Mouse (Mus musculus) heart, postnatal 0 days (tissue): ENCODE measurements around the gene Mrln. TPM values are rescaled to one million over a fixed set of nuclear protein-coding genes. Genes with fewer than 3 reads are reported as not detected.

ENCODE experiments used
- ATAC-seq: fragments of 200-750 bp; cut with Nextera tagmentation; 2 replicates; pipeline ENCODE4 v1.8.0; 2017; ENCODE audit warnings: low read depth, moderate number of reproducible peaks, moderate library complexity; ENCODE audit not compliant: insufficient read depth
- DNase-seq: peaks from one replicate; pipeline ENCODE4 v3.0.0-alpha.2; 2016; ENCODE audit warnings: low spot score
- H3K27ac ChIP-seq: fragments of 300-500 bp; sonication (generic); 2 replicates; pipeline ENCODE4 v1.5.1; 2014; ENCODE audit warnings: low read depth, mild to moderate bottlenecking
- H3K27me3 ChIP-seq: fragments of 300-500 bp; sonication (generic); 2 replicates; pipeline ENCODE4 v1.6.1; 2014; ENCODE audit warnings: low read length, mixed read lengths; ENCODE audit not compliant: control insufficient read depth, insufficient read depth
- H3K36me3 ChIP-seq: fragments of 300-500 bp; sonication (generic); replicated peaks from 2 replicates; pipeline ENCODE4 v1.6.1; 2014; ENCODE audit warnings: low read length, mixed read lengths; ENCODE audit not compliant: control insufficient read depth, insufficient read depth
- H3K4me1 ChIP-seq: fragments of 300-500 bp; sonication (generic); 2 replicates; pipeline ENCODE4 v1.6.1; 2014; ENCODE audit warnings: antibody characterized with exemption; ENCODE audit not compliant: control insufficient read depth, insufficient read depth
- H3K4me2 ChIP-seq: fragments of 300-500 bp; sonication (generic); 2 replicates; pipeline ENCODE4 v1.6.1; 2014; ENCODE audit warnings: low read depth, mild to moderate bottlenecking, low read length, moderate library complexity
- H3K4me3 ChIP-seq: fragments of 300-500 bp; sonication (generic); 2 replicates; pipeline ENCODE4 v1.5.1; 2014; ENCODE audit warnings: low read depth, low read length
- H3K9ac ChIP-seq: fragments of 300-500 bp; sonication (generic); replicated peaks from 2 replicates; pipeline ENCODE4 v1.6.1; 2014; ENCODE audit warnings: low read depth, low read length, mixed read lengths
- H3K9me3 ChIP-seq: fragments of 300-500 bp; sonication (generic); replicated peaks from 2 replicates; pipeline ENCODE4 v1.6.1; 2016; ENCODE audit warnings: low read length; ENCODE audit not compliant: control insufficient read depth
- CTCF ChIP-seq: IDR thresholded peaks from 2 replicates; pipeline ENCODE4 v1.5.1; 2016; ENCODE audit warnings: antibody characterized with exemption, control low read depth, low read depth
- EP300 ChIP-seq: IDR thresholded peaks from 2 replicates; pipeline ENCODE4 v1.6.1; 2016; ENCODE audit warnings: antibody characterized with exemption, low read depth
- WGBS: fragments of 180-500 bp; shearing (Covaris S2); extraction: QIAGEN DNeasy Blood & Tissue Kit; methylation state at CpG from one replicate; pipeline ENCODE4 v1.1.7; 2014; 5-methylcytosine and 5-hydroxymethylcytosine counted together
- polyA plus RNA-seq: library from polyadenylated mRNA; unstranded; fragments of >200 nt; fragmentation: Nextera tagmentation; extraction: Ambion mirVana; gene quantifications from 2 replicates; pipeline ENCODE4 v1.2.1, GENCODE M21; 2015
- total RNA-seq: library from RNA; depleted of rRNA; stranded (reverse); fragments of >200 nt; gene quantifications from 2 replicates; pipeline ENCODE4 v1.2.3, GENCODE M21; 2014; ENCODE audit warnings: low replicate concordance

The Mrln gene
- total and polyA plus RNA-seq, 2 experiments from 2014 or later = not detected

- 65% methylated on average over 4 of the region's 4 CpGs for WGBS
- no peak for ATAC-seq
These were observed 52.6 kb downstream of the Mrln start for GRCm38 (mm10) chr10:70257029-70257428.

GRCm38 (mm10) chr10:70260904-70261303, 56.4 kb downstream of the Mrln start:
- Histone ChIP-seq H3K27ac (no peak overlapping the region), H3K4me3 (no peak overlapping the region), H3K4me2 (no peak overlapping the region), H3K9me3 (no peaks in the 10 kb centered on the region), H3K9ac (no peak overlapping the region), H3K27me3 (no peaks in the 10 kb centered on the region), H3K36me3 (no peaks in the 10 kb centered on the region), H3K4me1 (no peaks in the 10 kb centered on the region)
- ATAC-seq (no peak), DNase-seq (no peak)
- TF ChIP-seq CTCF (no peak), EP300 (no peak)
- 83% methylated on average over 4 of the region's 4 CpGs for WGBS

More at GRCm38 (mm10) chr10:70257029-70257428, 52.6 kb downstream of the Mrln start:
- Histone ChIP-seq H3K4me1 (no peaks in the 10 kb centered on the region), H3K4me2 (no peak overlapping the region), H3K9ac (no peak overlapping the region), H3K9me3 (no peaks in the 10 kb centered on the region), H3K27ac (no peak overlapping the region), H3K4me3 (no peak overlapping the region), H3K27me3 (no peaks in the 10 kb centered on the region), H3K36me3 (no peaks in the 10 kb centered on the region)
- DNase-seq = no peak
- TF ChIP-seq CTCF (no peak), EP300 (no peak)

GRCm38 (mm10) chr10:70262051-70262450, 57.6 kb downstream of the Mrln start:
- Histone ChIP-seq H3K9me3 (no peaks in the 10 kb centered on the region), H3K4me1 (no peaks in the 10 kb centered on the region), H3K4me3 (no peak overlapping the region), H3K36me3 (no peaks in the 10 kb centered on the region), H3K27me3 (no peaks in the 10 kb centered on the region), H3K4me2 (no peak overlapping the region), H3K27ac (no peak overlapping the region), H3K9ac (no peak overlapping the region)
- TF ChIP-seq CTCF (no peak), EP300 (no peak)
- no peak for ATAC-seq
- no peak for DNase-seq
- 84% methylated on average over 3 of the region's 3 CpGs for WGBS

GRCm38 (mm10) chr10:70263681-70264189, 59.3 kb downstream of the Mrln start:
- Histone ChIP-seq H3K9me3 (no peaks in the 10 kb centered on the region), H3K4me2 (no peak overlapping the region), H3K27ac (no peak overlapping the region), H3K27me3 (no peaks in the 10 kb centered on the region), H3K4me1 (no peaks in the 10 kb centered on the region), H3K9ac (no peak overlapping the region), H3K4me3 (no peak overlapping the region), H3K36me3 (no peaks in the 10 kb centered on the region)
- DNase-seq (no peak), ATAC-seq (no peak)
- WGBS = 61% methylated on average over 4 of the region's 4 CpGs
- TF ChIP-seq EP300 (no peak), CTCF (no peak)

GRCm38 (mm10) chr10:70264337-70265036, 60.0 kb downstream of the Mrln start:
- Histone ChIP-seq H3K4me3 (no peak overlapping the region), H3K9ac (no peak overlapping the region), H3K36me3 (no peaks in the 10 kb centered on the region), H3K27ac (no peak overlapping the region), H3K27me3 (no peaks in the 10 kb centered on the region), H3K4me2 (no peak overlapping the region), H3K4me1 (no peaks in the 10 kb centered on the region), H3K9me3 (no peaks in the 10 kb centered on the region)
- TF ChIP-seq CTCF (no peak), EP300 (no peak)
- ATAC-seq (no peak), DNase-seq (no peak)
- 57% methylated on average over 9 of the region's 9 CpGs for WGBS

GRCm38 (mm10) chr10:70266501-70266900, 62.0 kb downstream of the Mrln start:
- Histone ChIP-seq H3K27ac (no peak overlapping the region), H3K4me2 (no peak overlapping the region), H3K9me3 (no peaks in the 10 kb centered on the region), H3K27me3 (no peaks in the 10 kb centered on the region), H3K4me3 (no peak overlapping the region), H3K36me3 (no peaks in the 10 kb centered on the region), H3K9ac (no peak overlapping the region), H3K4me1 (no peaks in the 10 kb centered on the region)
- ATAC-seq = no peak
- no peak for TF ChIP-seq EP300
- TF ChIP-seq CTCF = no peak
- WGBS = 74% methylated on average over 6 of the region's 6 CpGs
- no peak for DNase-seq
